Mouse (Mus musculus) kidney, postnatal 36 days (tissue): ENCODE data around the gene Hibadh.
A peak's percentile ranks its signal among the peaks of the same experiment; 100 is the strongest.

Experiments
- DNase-seq, 2 experiments: peaks; one replicate each; pipeline ENCODE4 v3.0.0; 2021 to 2022; ENCODE audit warnings: mixed read lengths in 2 of 2

The Hibadh gene

GRCm38 (mm10) chr6:52567327-52568299 lies 72.6 kb downstream of the Hibadh start:
- no peak for DNase-seq

- DNase-seq, result no peak
Measured at GRCm38 (mm10) chr6:52565210-52565609, 75.0 kb downstream of the Hibadh start.

- DNase-seq, result no peak
Measured at GRCm38 (mm10) chr6:52562994-52563393, 77.2 kb downstream of the Hibadh start.

GRCm38 (mm10) chr6:52559041-52559440 lies 81.1 kb downstream of the Hibadh start:
- DNase-seq, result peak in 1 of 2 experiments; percentile 28

GRCm38 (mm10) chr6:52544376-52544775 lies 95.8 kb downstream of the Hibadh start:
- DNase-seq, result no peak

- no peak for DNase-seq
Measured at GRCm38 (mm10) chr6:52542464-52542863, 97.7 kb downstream of the Hibadh start.

GRCm38 (mm10) chr6:52539911-52540310 lies 100.3 kb downstream of the Hibadh start:
- DNase-seq, result no peak

- no peak for DNase-seq
Measured at GRCm38 (mm10) chr6:52535072-52535704, 105.0 kb downstream of the Hibadh start.

- DNase-seq, result no peak
Measured at GRCm38 (mm10) chr6:52532144-52532492, 108.1 kb downstream of the Hibadh start.

- no peak for DNase-seq
Measured at GRCm38 (mm10) chr6:52531366-52532143, 108.6 kb downstream of the Hibadh start.

GRCm38 (mm10) chr6:52530861-52531260 lies 109.3 kb downstream of the Hibadh start:
- DNase-seq, result no peak

GRCm38 (mm10) chr6:52524226-52524625 lies 116.0 kb downstream of the Hibadh start:
- no peak for DNase-seq

GRCm38 (mm10) chr6:52518704-52519103 lies 121.5 kb downstream of the Hibadh start:
- DNase-seq, result no peak

- DNase-seq, result no peak
Measured at GRCm38 (mm10) chr6:52517272-52517671, 122.9 kb downstream of the Hibadh start.

- no peak for DNase-seq
Measured at GRCm38 (mm10) chr6:52513876-52514405, 126.2 kb downstream of the Hibadh start.

- no peak for DNase-seq
Measured at GRCm38 (mm10) chr6:52508789-52509188, 131.4 kb downstream of the Hibadh start.

GRCm38 (mm10) chr6:52507946-52508345 lies 132.2 kb downstream of the Hibadh start:
- DNase-seq, result no peak

- DNase-seq, result no peak
Measured at GRCm38 (mm10) chr6:52507171-52507570, 133.0 kb downstream of the Hibadh start.

GRCm38 (mm10) chr6:52505777-52506755 lies 134.1 kb downstream of the Hibadh start:
- DNase-seq, result no peak

- DNase-seq, result peak; percentile 26
Measured at GRCm38 (mm10) chr6:52504676-52505460, 135.3 kb downstream of the Hibadh start.

GRCm38 (mm10) chr6:52502986-52503385 lies 137.2 kb downstream of the Hibadh start:
- no peak for DNase-seq
